Mouse (Mus musculus) hindbrain, embryonic 13.5 days (tissue): ENCODE data around the gene Ankrd26. TPM values are rescaled to one million over a fixed set of nuclear protein-coding genes. Genes with fewer than 3 reads are reported as not detected.
A peak's percentile ranks its signal among the peaks of the same experiment; 100 is the strongest.
"Not testable (repeated sequence)": the region's sequence is repeated elsewhere in the genome, so short reads cannot be mapped to it uniquely, and the experiment has no call there.

Experiments
- ATAC-seq: fragments of 200-750 bp; cut with Nextera tagmentation; 2 replicates; pipeline ENCODE4 v1.8.0; 2017; ENCODE audit warnings: moderate TSS enrichment; ENCODE audit not compliant: low FRiP score
- H3K27ac ChIP-seq: fragments of 300-500 bp; sonication (generic); 2 replicates; pipeline ENCODE4 v1.5.1; 2015; ENCODE audit warnings: inconsistent platforms, mild to moderate bottlenecking, moderate library complexity
- H3K27me3 ChIP-seq: fragments of 300-500 bp; sonication (generic); 2 replicates; pipeline ENCODE4 v1.6.1; 2015; ENCODE audit warnings: mild to moderate bottlenecking, inconsistent platforms
- H3K36me3 ChIP-seq: fragments of 300-500 bp; sonication (generic); 2 replicates; pipeline ENCODE4 v1.6.1; 2015; ENCODE audit warnings: mild to moderate bottlenecking, inconsistent platforms
- H3K4me1 ChIP-seq: fragments of 300-500 bp; sonication (generic); replicated peaks from 2 replicates; pipeline ENCODE4 v1.6.1; 2015; ENCODE audit warnings: inconsistent platforms
- H3K4me2 ChIP-seq: fragments of 300-500 bp; sonication (generic); 2 replicates; pipeline ENCODE4 v1.6.1; 2015; ENCODE audit warnings: inconsistent platforms, mild to moderate bottlenecking, moderate library complexity
- H3K4me3 ChIP-seq: fragments of 300-500 bp; sonication (generic); 2 replicates; pipeline ENCODE4 v1.5.1; 2015; ENCODE audit warnings: mild to moderate bottlenecking, inconsistent platforms
- H3K9ac ChIP-seq: fragments of 300-500 bp; sonication (generic); 2 replicates; pipeline ENCODE4 v1.6.1; 2015; ENCODE audit warnings: mild to moderate bottlenecking, inconsistent platforms
- H3K9me3 ChIP-seq: fragments of 300-500 bp; sonication (generic); 2 replicates; pipeline ENCODE4 v1.6.1; 2016; ENCODE audit warnings: inconsistent platforms
- WGBS: fragments of 180-500 bp; shearing (Covaris S2); methylation state at CpG from one replicate; pipeline ENCODE4 v1.1.7; 2015; 5-methylcytosine and 5-hydroxymethylcytosine counted together
- polyA plus RNA-seq: library from polyadenylated mRNA; unstranded; fragments of >200 nt; fragmentation: Nextera tagmentation; extraction: Ambion mirVana; gene quantifications from 2 replicates; pipeline ENCODE4 v1.2.1, GENCODE M21; 2015

The Ankrd26 gene
- polyA plus RNA-seq, 1 experiment from 2014 or later = 15.3 TPM

- 95% methylated on average over 3 of the region's 3 CpGs for WGBS
- H3K9me3 ChIP-seq = no peaks in the 10 kb centered on the region
- no peak overlapping the region for H3K4me2 ChIP-seq
- no peak overlapping the region for H3K9ac ChIP-seq
- H3K27ac ChIP-seq = no peak overlapping the region
- no peaks in the 10 kb centered on the region for H3K36me3 ChIP-seq
- ATAC-seq = no peak
- H3K4me1 ChIP-seq = peaks cover 12% of the 10 kb centered on the region
- H3K27me3 ChIP-seq = no peaks in the 10 kb centered on the region
- no peak overlapping the region for H3K4me3 ChIP-seq
These were observed 5.8 kb upstream of the Ankrd26 start for GRCm38 (mm10) chr6:118567816-118568215.

GRCm38 (mm10) chr6:118561225-118561624 lies 801 bp downstream of the Ankrd26 start:
- Histone ChIP-seq H3K27ac (no peak overlapping the region), H3K9ac (peak overlapping the region; percentile 85), H3K9me3 (no peaks in the 10 kb centered on the region), H3K4me1 (peaks cover 37% of the 10 kb centered on the region), H3K4me2 (peak overlapping the region; percentile 76), H3K36me3 (peaks cover 29% of the 10 kb centered on the region), H3K27me3 (no peaks in the 10 kb centered on the region), H3K4me3 (peak overlapping the region; percentile 70)
- WGBS = 86% methylated on average over 8 of the region's 8 CpGs
- no peak for ATAC-seq

GRCm38 (mm10) chr6:118538627-118539026 lies 23.4 kb downstream of the Ankrd26 start:
- peaks cover 74% of the 10 kb centered on the region for H3K36me3 ChIP-seq
- no peaks in the 10 kb centered on the region for H3K4me1 ChIP-seq
- no peak overlapping the region for H3K4me3 ChIP-seq
- no peak overlapping the region for H3K9ac ChIP-seq
- H3K27ac ChIP-seq = no peak overlapping the region
- no peak overlapping the region for H3K4me2 ChIP-seq
- no peaks in the 10 kb centered on the region for H3K27me3 ChIP-seq
- H3K9me3 ChIP-seq = no peaks in the 10 kb centered on the region
- no peak for ATAC-seq
- 97% methylated on average over 4 of the region's 4 CpGs for WGBS

- H3K27me3 ChIP-seq, H3K9ac ChIP-seq, H3K9me3 ChIP-seq, H3K4me2 ChIP-seq, H3K4me3 ChIP-seq, ATAC-seq, H3K27ac ChIP-seq, H3K4me1 ChIP-seq: not testable (repeated sequence)
- H3K36me3 ChIP-seq = peaks cover 69% of the 10 kb centered on the region
These were observed 24.8 kb downstream of the Ankrd26 start for GRCm38 (mm10) chr6:118537201-118537600.

GRCm38 (mm10) chr6:118535321-118535720 lies 26.7 kb downstream of the Ankrd26 start:
- Histone ChIP-seq H3K9ac (no peak overlapping the region), H3K36me3 (peaks cover 77% of the 10 kb centered on the region), H3K4me1 (no peaks in the 10 kb centered on the region), H3K9me3 (0 out of 2 replicates have a peak, but pooled peaks cover 4% of the 10 kb centered on the region), H3K4me3 (no peak overlapping the region), H3K27ac (no peak overlapping the region), H3K27me3 (no peaks in the 10 kb centered on the region), H3K4me2 (no peak overlapping the region)
- no peak for ATAC-seq
- WGBS = 92% methylated on average over 10 of the region's 10 CpGs

GRCm38 (mm10) chr6:118533381-118533780 lies 28.6 kb downstream of the Ankrd26 start:
- Histone ChIP-seq H3K36me3 (peaks cover 76% of the 10 kb centered on the region), H3K9ac (no peak overlapping the region), H3K27ac (no peak overlapping the region), H3K4me3 (no peak overlapping the region), H3K4me2 (no peak overlapping the region), H3K27me3 (no peaks in the 10 kb centered on the region), H3K9me3 (0 out of 2 replicates have a peak, but pooled peaks cover 4% of the 10 kb centered on the region), H3K4me1 (no peaks in the 10 kb centered on the region)
- no peak for ATAC-seq
- 90% methylated on average over 9 of the region's 9 CpGs for WGBS

GRCm38 (mm10) chr6:118520668-118521067 lies 41.4 kb downstream of the Ankrd26 start:
- Histone ChIP-seq H3K36me3 (peaks cover 78% of the 10 kb centered on the region), H3K27ac (no peak overlapping the region), H3K4me1 (no peaks in the 10 kb centered on the region), H3K27me3 (no peaks in the 10 kb centered on the region), H3K4me2 (no peak overlapping the region), H3K9me3 (no peaks in the 10 kb centered on the region), H3K4me3 (no peak overlapping the region), H3K9ac (no peak overlapping the region)
- no peak for ATAC-seq
- WGBS = 90% methylated on average over 7 of the region's 7 CpGs

- 95% methylated on average over 12 of the region's 12 CpGs for WGBS
- Histone ChIP-seq H3K27ac (no peak overlapping the region), H3K9ac (no peak overlapping the region), H3K4me3 (no peak overlapping the region), H3K36me3 (peaks cover 78% of the 10 kb centered on the region), H3K27me3 (no peaks in the 10 kb centered on the region), H3K4me2 (no peak overlapping the region), H3K4me1 (no peaks in the 10 kb centered on the region), H3K9me3 (no peaks in the 10 kb centered on the region)
- ATAC-seq = no peak
These were observed 48.6 kb downstream of the Ankrd26 start for GRCm38 (mm10) chr6:118513335-118514012.

- WGBS = 90% methylated on average over 7 of the region's 7 CpGs
- no peaks in the 10 kb centered on the region for H3K9me3 ChIP-seq
- ATAC-seq = no peak
- H3K27me3 ChIP-seq = no peaks in the 10 kb centered on the region
- H3K4me3 ChIP-seq = no peak overlapping the region
- no peaks in the 10 kb centered on the region for H3K4me1 ChIP-seq
- H3K36me3 ChIP-seq = peaks cover 31% of the 10 kb centered on the region
- no peak overlapping the region for H3K4me2 ChIP-seq
- no peak overlapping the region for H3K27ac ChIP-seq
- H3K9ac ChIP-seq = no peak overlapping the region
These were observed 63.0 kb downstream of the Ankrd26 start for GRCm38 (mm10) chr6:118499010-118499409.

- no peaks in the 10 kb centered on the region for H3K9me3 ChIP-seq
- no peak overlapping the region for H3K4me3 ChIP-seq
- H3K9ac ChIP-seq = no peak overlapping the region
- peaks cover 9% of the 10 kb centered on the region for H3K4me1 ChIP-seq
- no peak for ATAC-seq
- no peak overlapping the region for H3K4me2 ChIP-seq
- H3K27me3 ChIP-seq = peaks cover 22% of the 10 kb centered on the region
- H3K27ac ChIP-seq = no peak overlapping the region
- 92% methylated on average over 1 of the region's 1 CpGs for WGBS
- H3K36me3 ChIP-seq = no peaks in the 10 kb centered on the region
These were observed 79.9 kb downstream of the Ankrd26 start for GRCm38 (mm10) chr6:118482125-118482524.

- Histone ChIP-seq H3K9me3 (no peaks in the 10 kb centered on the region), H3K9ac (peak within 1 kb of the TSS; percentile 85), H3K4me3 (peak within 1 kb of the TSS; percentile 64), H3K4me2 (peak within 1 kb of the TSS; percentile 63), H3K36me3 (peaks cover 7% of the 10 kb centered on the region), H3K27ac (peak within 1 kb of the TSS; percentile 90), H3K4me1 (peaks cover 22% of the 10 kb centered on the region), H3K27me3 (peaks cover 28% of the 10 kb centered on the region)
- ATAC-seq = peak; percentile 90
- WGBS = 0% methylated on average over 42 of the region's 57 CpGs
These were observed 82.9 kb downstream of the Ankrd26 start, which contains the start of gene Zfp9 for GRCm38 (mm10) chr6:118478957-118479708. Zfp9 (minus strand) TSS chr6:118479320.

GRCm38 (mm10) chr6:118477875-118478785 lies 83.9 kb downstream of the Ankrd26 start:
- peak overlapping the region; percentile 85 for H3K9ac ChIP-seq
- peaks cover 22% of the 10 kb centered on the region for H3K4me1 ChIP-seq
- no peaks in the 10 kb centered on the region for H3K9me3 ChIP-seq
- peaks cover 12% of the 10 kb centered on the region for H3K36me3 ChIP-seq
- 16% methylated on average over 10 of the region's 10 CpGs for WGBS
- peaks cover 28% of the 10 kb centered on the region for H3K27me3 ChIP-seq
- peak overlapping the region; percentile 64 for H3K4me3 ChIP-seq
- ATAC-seq = peak; percentile 39; the same call in 1 of the 2 replicates
- H3K27ac ChIP-seq = peak overlapping the region; percentile 90
- peak overlapping the region; percentile 63 for H3K4me2 ChIP-seq
